Mouse (Mus musculus) gastrocnemius, postnatal 14 days (tissue): ENCODE data around the gene Limk2. TPM values are rescaled to one million over a fixed set of nuclear protein-coding genes. Genes with fewer than 3 reads are reported as not detected.

Experiments used
- DNase-seq: peaks from one replicate; pipeline ENCODE4 v3.0.0; 2021; ENCODE audit warnings: mixed read lengths
- intact Hi-C: fragments of 180-260 bp; cut with DNase I; formaldehyde crosslinking; loops from one replicate; pipeline ENCODE4 v1.15.1; 2025; ENCODE audit warnings: low total_unique reads
- total RNA-seq, 2 experiments: library from RNA; stranded (reverse); gene quantifications; 2 replicates each; pipeline ENCODE4 v1.2.3; 2021

The Limk2 gene
- total RNA-seq, 2 experiments from 2014 or later, result 13.2 to 13.6 TPM

- no peak for DNase-seq
- intact Hi-C loops, result no loop called here
Measured at GRCm38 (mm10) chr11:3374741-3375140, 34.2 kb downstream of the Limk2 start.

- DNase-seq, result no peak
- intact Hi-C loops, result no loop called here
Measured at GRCm38 (mm10) chr11:3374293-3374645, 34.7 kb downstream of the Limk2 start.

GRCm38 (mm10) chr11:3373591-3374292 lies 35.2 kb downstream of the Limk2 start:
- intact Hi-C loops, result no loop called here
- DNase-seq, result no peak

GRCm38 (mm10) chr11:3371599-3372295 lies 37.2 kb downstream of the Limk2 start:
- intact Hi-C loops, result no loop called here
- no peak for DNase-seq

- DNase-seq, result peak; percentile 84
- intact Hi-C loops, result no loop called here
Measured at GRCm38 (mm10) chr11:3370928-3371598, 37.9 kb downstream of the Limk2 start.

- intact Hi-C loops, result no loop called here
- DNase-seq, result no peak
Measured at GRCm38 (mm10) chr11:3370162-3370561, 38.8 kb downstream of the Limk2 start.

GRCm38 (mm10) chr11:3369449-3369848 lies 39.5 kb downstream of the Limk2 start:
- intact Hi-C loops, result no loop called here

GRCm38 (mm10) chr11:3368983-3369382 lies 40.0 kb downstream of the Limk2 start:
- no peak for DNase-seq
- intact Hi-C loops, result no loop called here

More at GRCm38 (mm10) chr11:3369449-3369848, 39.5 kb downstream of the Limk2 start:
- no peak for DNase-seq

GRCm38 (mm10) chr11:3366411-3366810 lies 42.6 kb downstream of the Limk2 start:
- intact Hi-C loops, result no loop called here
- DNase-seq, result no peak

- no peak for DNase-seq
- intact Hi-C loops, result no loop called here
Measured at GRCm38 (mm10) chr11:3362854-3363253, 46.1 kb downstream of the Limk2 start.

GRCm38 (mm10) chr11:3352990-3353585 lies 55.9 kb downstream of the Limk2 start:
- DNase-seq, result no peak
- intact Hi-C loops, result no loop called here

GRCm38 (mm10) chr11:3352131-3352530 lies 56.9 kb downstream of the Limk2 start:
- no peak for DNase-seq

GRCm38 (mm10) chr11:3349343-3349695 lies 59.7 kb downstream of the Limk2 start:
- intact Hi-C loops, result loop anchor here (5.0 kb wide), 1 partner anchor 63 kb away; no protein-coding TSS in a partner anchor

More at GRCm38 (mm10) chr11:3352131-3352530, 56.9 kb downstream of the Limk2 start:
- intact Hi-C loops, result no loop called here

GRCm38 (mm10) chr11:3348576-3349342 lies 60.2 kb downstream of the Limk2 start:
- intact Hi-C loops, result loop anchor here (5.0 kb wide), 1 partner anchor 64 kb away; no protein-coding TSS in a partner anchor
- peak; percentile 46 for DNase-seq

More at GRCm38 (mm10) chr11:3349343-3349695, 59.7 kb downstream of the Limk2 start:
- DNase-seq, result no peak

GRCm38 (mm10) chr11:3347835-3348195 lies 61.2 kb downstream of the Limk2 start:
- DNase-seq, result no peak
- intact Hi-C loops, result loop anchor here (5.0 kb wide), 1 partner anchor 64 kb away; no protein-coding TSS in a partner anchor

- peak; percentile 88 for DNase-seq
- intact Hi-C loops, result loop anchor here (5.0 kb wide), 1 partner anchor 65 kb away; no protein-coding TSS in a partner anchor
Measured at GRCm38 (mm10) chr11:3347091-3347834, 61.7 kb downstream of the Limk2 start.

- no peak for DNase-seq
- intact Hi-C loops, result loop anchor here (5.0 kb wide), 1 partner anchor 66 kb away; no protein-coding TSS in a partner anchor
Measured at GRCm38 (mm10) chr11:3346351-3346750, 62.6 kb downstream of the Limk2 start.

- intact Hi-C loops, result loop anchor here (5.0 kb wide), 1 partner anchor 67 kb away; no protein-coding TSS in a partner anchor
- no peak for DNase-seq
Measured at GRCm38 (mm10) chr11:3344916-3345315, 64.1 kb downstream of the Limk2 start.
